Comparison of ENCODE assay signal across 8 mouse cellular contexts in genomic region chr7:102250631-102251214, GRCm38 (mm10). TPM values are rescaled to one million over a fixed set of nuclear protein-coding genes. Genes with fewer than 3 reads are reported as not detected.
A peak's percentile ranks its signal among the peaks of the same experiment; 100 is the strongest.
DNase-seq lines count a peak whose midpoint lies in the region; ATAC-seq and TF ChIP-seq lines count a peak whose summit lies in the region.

No protein-coding gene starts in this region.

- peak; percentile 87 for ATAC-seq in lung, embryonic 14.5 days (ENCODE audit: insufficient read depth)

- TF ChIP-seq CTCF in lung, embryonic 14.5 days (IDR thresholded peaks at IDR 0.05; ENCODE audit: low read depth), result peak; percentile 77

- peak overlapping the region; percentile 98 for H3K27ac ChIP-seq in hindbrain, embryonic 10.5 days
- H3K27ac ChIP-seq in lung, embryonic 14.5 days (ENCODE audit: low read depth), result peak overlapping the region; percentile 99

- no peaks in the 10 kb centered on the region for H3K9me3 ChIP-seq in hindbrain, embryonic 10.5 days
- H3K9me3 ChIP-seq in lung, embryonic 14.5 days (ENCODE audit: low read depth, low read length), result no peaks in the 10 kb centered on the region

- under 1% methylated on average over 33 of the region's 33 CpGs for WGBS in hindbrain, embryonic 10.5 days
- under 1% methylated on average over 33 of the region's 33 CpGs for WGBS in lung, embryonic 14.5 days

- no peaks in the 10 kb centered on the region for H3K27me3 ChIP-seq in hindbrain, embryonic 10.5 days (ENCODE audit: insufficient read depth, poor library complexity, severe bottlenecking)
- no peaks in the 10 kb centered on the region for H3K27me3 ChIP-seq in lung, embryonic 14.5 days (ENCODE audit: insufficient read depth, low read length)

- H3K4me1 ChIP-seq in hindbrain, embryonic 10.5 days (replicated peaks), result peaks cover 39% of the 10 kb centered on the region
- peaks cover 27% of the 10 kb centered on the region for H3K4me1 ChIP-seq in lung, embryonic 14.5 days (ENCODE audit: insufficient read depth)

- peak overlapping the region; percentile 90 for H3K4me3 ChIP-seq in hindbrain, embryonic 10.5 days
- peak overlapping the region; percentile 81 for H3K4me3 ChIP-seq in lung, embryonic 14.5 days (ENCODE audit: low read depth, low read length)

- DNase-seq in T-cell, adult 2 months (ENCODE audit: low spot score), result peak; percentile 97
- peak; percentile 93 for DNase-seq in cerebellum, postnatal 10 days
- peak; percentile 70 to 89 for DNase-seq in frontal cortex, adult 2 months (ENCODE audit: extremely low spot score in 1 of 2, low spot score in 1 of 2)
- DNase-seq in hindbrain, embryonic 10.5 days (ENCODE audit: low spot score), result peak; percentile 89
- peak; percentile 66 for DNase-seq in layer of hippocampus, adult 9-10 months (ENCODE audit: low spot score)
- peak; percentile 94 for DNase-seq in lung, embryonic 14.5 days
- DNase-seq in ovary, postnatal 14 days (ENCODE audit: low spot score), result peak; percentile 88
- DNase-seq in thymus, postnatal 10 days (ENCODE audit: low spot score in 2 of 2), result peak; percentile 93

- peak overlapping the region; percentile 83 for H3K4me2 ChIP-seq in lung, embryonic 14.5 days

- peak overlapping the region; percentile 84 for H3K9ac ChIP-seq in lung, embryonic 14.5 days

- no peaks in the 10 kb centered on the region for H3K36me3 ChIP-seq in hindbrain, embryonic 10.5 days
- no peaks in the 10 kb centered on the region for H3K36me3 ChIP-seq in lung, embryonic 14.5 days (ENCODE audit: insufficient read depth)

RNA-seq across cellular contexts. Expression of gene Rhog, which starts 5.1 kb away (rescaled TPM):
- polyA plus RNA-seq in frontal cortex, adult 2 months (2012; rRNA removed), result 35.8 and 41.8 TPM in 2 replicates
- polyA plus RNA-seq in hindbrain, embryonic 10.5 days (2016; fragmentation: Nextera tagmentation; extraction: Ambion mirVana), result 34.3 and 41.3 TPM in 2 replicates
- 68.4 and 71.9 TPM in 2 replicates for polyA plus RNA-seq in lung, embryonic 14.5 days (2014; fragmentation: Nextera tagmentation; extraction: Ambion mirVana)

RNA-seq across cellular contexts. Expression of gene Stim1, which starts 16.9 kb away (rescaled TPM):
- polyA plus RNA-seq in frontal cortex, adult 2 months (2012; rRNA removed), result 78.3 and 82.5 TPM in 2 replicates
- 8.9 and 13.5 TPM in 2 replicates for polyA plus RNA-seq in hindbrain, embryonic 10.5 days (2016; fragmentation: Nextera tagmentation; extraction: Ambion mirVana)
- 15.9 and 16.3 TPM in 2 replicates for polyA plus RNA-seq in lung, embryonic 14.5 days (2014; fragmentation: Nextera tagmentation; extraction: Ambion mirVana)

RNA-seq across cellular contexts. Expression of gene Pgap2, which starts 40.7 kb away (rescaled TPM):
- polyA plus RNA-seq in frontal cortex, adult 2 months (2012; rRNA removed), result 26.0 and 27.4 TPM in 2 replicates
- 44.2 and 51.6 TPM in 2 replicates for polyA plus RNA-seq in hindbrain, embryonic 10.5 days (2016; fragmentation: Nextera tagmentation; extraction: Ambion mirVana)
- polyA plus RNA-seq in lung, embryonic 14.5 days (2014; fragmentation: Nextera tagmentation; extraction: Ambion mirVana), result 77.9 and 80.4 TPM in 2 replicates

RNA-seq across cellular contexts. Expression of gene Nup98, which starts 40.7 kb away (rescaled TPM):
- 18.8 and 19.7 TPM in 2 replicates for polyA plus RNA-seq in frontal cortex, adult 2 months (2012; rRNA removed)
- 36.9 and 42.6 TPM in 2 replicates for polyA plus RNA-seq in hindbrain, embryonic 10.5 days (2016; fragmentation: Nextera tagmentation; extraction: Ambion mirVana)
- polyA plus RNA-seq in lung, embryonic 14.5 days (2014; fragmentation: Nextera tagmentation; extraction: Ambion mirVana), result 50.2 and 50.7 TPM in 2 replicates

Comparison
In these comparisons a context has a peak if more than half of its experiments do, and no peak if none do; other contexts are left out.
1. Peak in every context shown above with its lines: DNase-seq, ATAC-seq, H3K4me3 ChIP-seq and H3K27ac ChIP-seq.